Mouse (Mus musculus) embryonic facial prominence, embryonic 10.5 days (tissue): ENCODE results near the gene Xirp1. TPM values are rescaled to one million over a fixed set of nuclear protein-coding genes. Genes with fewer than 3 reads are reported as not detected.

Experiments
- DNase-seq: peaks from one replicate; pipeline ENCODE4 v3.0.0-alpha.2; 2017; ENCODE audit warnings: low spot score
- H3K27ac ChIP-seq: fragments of 300-500 bp; sonication (generic); replicated peaks from 2 replicates; pipeline ENCODE4 v1.5.1; 2016; ENCODE audit warnings: mild to moderate bottlenecking
- H3K27me3 ChIP-seq: fragments of 300-500 bp; sonication (generic); replicated peaks from 2 replicates; pipeline ENCODE4 v1.6.1; 2016; ENCODE audit warnings: low read depth, mild to moderate bottlenecking; ENCODE audit not compliant: poor library complexity, severe bottlenecking
- H3K36me3 ChIP-seq: fragments of 300-500 bp; sonication (generic); replicated peaks from 2 replicates; pipeline ENCODE4 v1.6.1; 2016; ENCODE audit warnings: mild to moderate bottlenecking, moderate library complexity
- H3K4me1 ChIP-seq: fragments of 300-500 bp; sonication (generic); 2 replicates; pipeline ENCODE4 v1.6.1; 2016
- H3K4me3 ChIP-seq: fragments of 300-500 bp; sonication (generic); 2 replicates; pipeline ENCODE4 v1.5.1; 2016; ENCODE audit warnings: mild to moderate bottlenecking, moderate library complexity
- H3K9me3 ChIP-seq: fragments of 300-500 bp; sonication (generic); 2 replicates; pipeline ENCODE4 v1.6.1; 2016; ENCODE audit warnings: mild to moderate bottlenecking
- WGBS: fragments of 180-500 bp; shearing (Covaris S2); methylation state at CpG from one replicate; pipeline ENCODE4 v1.1.7; 2016; 5-methylcytosine and 5-hydroxymethylcytosine counted together
- polyA plus RNA-seq: library from polyadenylated mRNA; unstranded; fragments of >200 nt; fragmentation: Nextera tagmentation; extraction: Ambion mirVana; gene quantifications from 2 replicates; pipeline ENCODE4 v1.2.1, GENCODE M21; 2016

Xirp1 gene
- polyA plus RNA-seq, 1 experiment from 2014 or later = 0.04 TPM

- 86% methylated on average over 7 of the region's 7 CpGs for WGBS
- Histone ChIP-seq H3K9me3 (no peaks in the 10 kb centered on the region), H3K27ac (no peak overlapping the region), H3K4me3 (no peak overlapping the region), H3K4me1 (no peaks in the 10 kb centered on the region), H3K27me3 (no peaks in the 10 kb centered on the region), H3K36me3 (no peaks in the 10 kb centered on the region)
- no peak for DNase-seq
These were observed 19.7 kb upstream of the Xirp1 start for GRCm38 (mm10) chr9:120043115-120043514.

GRCm38 (mm10) chr9:120037414-120037813 is 14.0 kb upstream of the Xirp1 start:
- Histone ChIP-seq H3K27me3 (no peaks in the 10 kb centered on the region), H3K36me3 (no peaks in the 10 kb centered on the region), H3K4me1 (no peaks in the 10 kb centered on the region), H3K9me3 (no peaks in the 10 kb centered on the region), H3K4me3 (no peak overlapping the region), H3K27ac (no peak overlapping the region)
- 85% methylated on average over 7 of the region's 7 CpGs for WGBS
- DNase-seq = no peak

- WGBS = 76% methylated on average over 8 of the region's 8 CpGs
- no peaks in the 10 kb centered on the region for H3K36me3 ChIP-seq
- no peaks in the 10 kb centered on the region for H3K4me1 ChIP-seq
- no peaks in the 10 kb centered on the region for H3K9me3 ChIP-seq
- no peak for DNase-seq
- no peak overlapping the region for H3K27ac ChIP-seq
- no peaks in the 10 kb centered on the region for H3K27me3 ChIP-seq
- no peak overlapping the region for H3K4me3 ChIP-seq
These were observed 11.0 kb upstream of the Xirp1 start for GRCm38 (mm10) chr9:120034375-120034774.

- no peak overlapping the region for H3K27ac ChIP-seq
- no peaks in the 10 kb centered on the region for H3K36me3 ChIP-seq
- H3K4me1 ChIP-seq = peaks cover under 1% of the 10 kb centered on the region; the same call in 1 of the 2 replicates
- no peak overlapping the region for H3K4me3 ChIP-seq
- no peak for DNase-seq
- H3K9me3 ChIP-seq = no peaks in the 10 kb centered on the region
- no peaks in the 10 kb centered on the region for H3K27me3 ChIP-seq
- 88% methylated on average over 6 of the region's 6 CpGs for WGBS
These were observed 9.3 kb upstream of the Xirp1 start for GRCm38 (mm10) chr9:120032710-120033109.

DNA sequence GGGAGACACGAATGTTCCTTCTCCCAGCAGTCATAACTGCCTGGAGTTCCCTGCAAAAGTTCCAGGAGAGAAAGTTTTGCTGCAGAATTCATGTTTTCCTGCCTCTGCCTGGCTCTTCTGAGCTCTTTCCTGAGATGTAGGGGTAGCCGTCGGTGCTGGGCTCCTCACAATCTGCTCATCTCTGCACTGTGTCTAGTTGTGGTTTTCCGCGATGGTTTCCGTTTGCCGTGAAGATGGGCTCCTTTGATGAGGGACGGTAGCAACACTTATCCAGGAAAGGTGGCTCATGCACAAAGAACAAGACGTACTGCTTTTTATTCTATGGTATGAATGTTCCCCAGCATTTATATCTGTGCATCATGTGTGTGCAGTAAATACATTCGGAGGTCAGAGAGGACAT is 7.0 kb upstream of the Xirp1 start:
- Histone ChIP-seq H3K27me3 (no peaks in the 10 kb centered on the region), H3K9me3 (no peaks in the 10 kb centered on the region), H3K4me3 (no peak overlapping the region), H3K36me3 (no peaks in the 10 kb centered on the region), H3K4me1 (peaks cover 6% of the 10 kb centered on the region; the same call in 1 of the 2 replicates), H3K27ac (no peak overlapping the region)
- 85% methylated on average over 10 of the region's 10 CpGs for WGBS
- no peak for DNase-seq

- WGBS = 90% methylated on average over 6 of the region's 6 CpGs
- Histone ChIP-seq H3K27me3 (no peaks in the 10 kb centered on the region), H3K4me3 (no peak overlapping the region), H3K4me1 (peaks cover 6% of the 10 kb centered on the region; the same call in 1 of the 2 replicates), H3K27ac (no peak overlapping the region), H3K9me3 (no peaks in the 10 kb centered on the region), H3K36me3 (no peaks in the 10 kb centered on the region)
- no peak for DNase-seq
These were observed 6.5 kb upstream of the Xirp1 start for GRCm38 (mm10) chr9:120029880-120030279.

GRCm38 (mm10) chr9:120027401-120028151 is 4.2 kb upstream of the Xirp1 start:
- Histone ChIP-seq H3K4me3 (no peak overlapping the region), H3K27ac (peak overlapping the region; percentile 40; the same call in 1 of the 2 replicates), H3K36me3 (no peaks in the 10 kb centered on the region), H3K4me1 (peaks cover 6% of the 10 kb centered on the region; the same call in 1 of the 2 replicates), H3K27me3 (no peaks in the 10 kb centered on the region), H3K9me3 (no peaks in the 10 kb centered on the region)
- 32% methylated on average over 14 of the region's 14 CpGs for WGBS
- DNase-seq = peak; percentile 65

- Histone ChIP-seq H3K27me3 (no peaks in the 10 kb centered on the region), H3K36me3 (no peaks in the 10 kb centered on the region), H3K4me3 (no peak overlapping the region), H3K9me3 (no peaks in the 10 kb centered on the region), H3K27ac (no peak overlapping the region), H3K4me1 (peaks cover 27% of the 10 kb centered on the region)
- WGBS = 81% methylated on average over 5 of the region's 5 CpGs
- DNase-seq = no peak
These were observed 1.2 kb upstream of the Xirp1 start for GRCm38 (mm10) chr9:120024625-120025024.

- Histone ChIP-seq H3K4me1 (peaks cover 27% of the 10 kb centered on the region), H3K27ac (no peak overlapping the region), H3K36me3 (no peaks in the 10 kb centered on the region), H3K4me3 (no peak overlapping the region), H3K9me3 (no peaks in the 10 kb centered on the region), H3K27me3 (no peaks in the 10 kb centered on the region)
- 82% methylated on average over 10 of the region's 10 CpGs for WGBS
- DNase-seq = no peak
These were observed 773 bp upstream of the Xirp1 start for GRCm38 (mm10) chr9:120024171-120024570.

DNA sequence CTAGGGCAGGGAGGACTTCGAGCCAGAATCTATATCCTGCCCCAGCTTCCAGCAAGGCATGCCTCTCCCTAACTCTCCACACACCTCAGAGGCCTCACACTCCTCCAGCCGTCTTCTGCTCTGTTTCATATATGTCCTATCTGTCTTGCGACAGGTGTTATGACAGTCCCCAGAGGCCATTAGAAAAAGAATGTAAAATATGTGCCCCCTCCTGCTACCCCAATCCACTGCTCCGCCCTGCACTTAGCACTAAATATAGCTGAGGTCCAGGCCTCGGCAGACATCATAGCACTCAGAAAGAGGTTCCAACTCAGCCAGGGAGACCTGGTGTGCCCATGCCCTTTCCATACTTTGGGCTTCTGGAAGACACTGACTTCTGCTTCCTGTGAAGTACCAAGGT is 2.2 kb downstream of the Xirp1 start:
- H3K27me3 ChIP-seq = no peaks in the 10 kb centered on the region
- H3K9me3 ChIP-seq = no peaks in the 10 kb centered on the region
- H3K4me1 ChIP-seq = peaks cover 26% of the 10 kb centered on the region
- no peak overlapping the region for H3K27ac ChIP-seq
- 75% methylated on average over 5 of the region's 5 CpGs for WGBS
- no peak overlapping the region for H3K4me3 ChIP-seq
- H3K36me3 ChIP-seq = no peaks in the 10 kb centered on the region
- DNase-seq = no peak

DNA sequence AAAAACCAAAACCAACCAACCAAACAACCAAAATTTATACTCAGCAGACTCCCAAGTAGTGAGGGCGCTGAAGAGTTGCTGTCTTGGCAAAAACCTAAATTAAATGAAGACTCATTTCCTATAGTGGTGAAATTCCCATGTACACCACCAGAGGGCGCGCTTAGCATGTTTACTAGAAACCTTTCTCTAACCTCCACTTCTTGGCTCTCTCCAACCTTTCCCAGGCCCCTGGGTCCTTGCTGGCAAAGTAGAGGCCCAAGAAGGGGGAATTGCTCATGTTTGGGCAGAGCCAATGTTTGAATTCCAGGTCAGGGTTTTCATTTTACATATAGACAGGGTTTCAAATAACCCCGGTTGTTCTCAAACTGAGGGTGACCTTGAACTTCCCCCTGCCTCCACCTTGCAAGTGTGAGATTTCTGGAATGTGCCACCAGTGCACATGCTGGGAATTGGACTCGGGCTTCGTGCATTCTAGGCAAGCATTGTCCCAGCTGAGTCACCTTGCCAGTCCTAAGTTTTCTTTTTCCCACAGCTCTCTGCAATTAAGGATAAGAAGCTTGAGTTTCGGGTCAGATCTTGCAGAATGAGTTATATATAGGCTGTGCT is 3.0 kb downstream of the Xirp1 start:
- no peaks in the 10 kb centered on the region for H3K9me3 ChIP-seq

DNA sequence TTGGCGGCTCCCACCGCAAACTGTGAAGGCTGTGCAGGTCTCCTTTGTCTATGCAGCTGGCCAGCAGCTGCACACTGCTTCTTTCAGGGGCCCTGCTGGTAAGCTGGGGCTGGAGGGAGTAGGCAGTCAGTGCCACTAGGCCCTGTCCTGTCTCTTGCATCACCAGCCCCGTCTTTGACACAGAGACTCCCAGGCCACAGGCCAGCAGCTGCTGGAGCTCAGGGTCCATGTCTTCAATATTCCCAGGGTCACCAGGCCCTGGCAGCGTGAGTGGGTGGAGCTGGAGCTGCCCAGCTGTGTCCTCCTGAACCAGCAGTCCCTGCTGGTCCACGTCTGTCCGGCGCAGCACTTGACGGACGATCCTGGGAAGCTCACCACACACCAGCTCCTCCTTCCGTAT is 6.4 kb downstream of the Xirp1 start:
- 76% methylated on average over 10 of the region's 10 CpGs for WGBS
- H3K4me3 ChIP-seq = no peak overlapping the region
- H3K27me3 ChIP-seq = peaks cover 12% of the 10 kb centered on the region
- H3K9me3 ChIP-seq = no peaks in the 10 kb centered on the region
- H3K27ac ChIP-seq = peak overlapping the region; percentile 30; the same call in 1 of the 2 replicates
- peaks cover 38% of the 10 kb centered on the region for H3K4me1 ChIP-seq
- H3K36me3 ChIP-seq = no peaks in the 10 kb centered on the region
- no peak for DNase-seq

More for the DNA sequence above, 3.0 kb downstream of the Xirp1 start:
- DNase-seq = peak; percentile 73
- H3K27ac ChIP-seq = no peak overlapping the region
- no peak overlapping the region for H3K4me3 ChIP-seq
- peaks cover 26% of the 10 kb centered on the region for H3K4me1 ChIP-seq
- H3K36me3 ChIP-seq = no peaks in the 10 kb centered on the region
- H3K27me3 ChIP-seq = no peaks in the 10 kb centered on the region
- WGBS = 50% methylated on average over 7 of the region's 7 CpGs

DNA sequence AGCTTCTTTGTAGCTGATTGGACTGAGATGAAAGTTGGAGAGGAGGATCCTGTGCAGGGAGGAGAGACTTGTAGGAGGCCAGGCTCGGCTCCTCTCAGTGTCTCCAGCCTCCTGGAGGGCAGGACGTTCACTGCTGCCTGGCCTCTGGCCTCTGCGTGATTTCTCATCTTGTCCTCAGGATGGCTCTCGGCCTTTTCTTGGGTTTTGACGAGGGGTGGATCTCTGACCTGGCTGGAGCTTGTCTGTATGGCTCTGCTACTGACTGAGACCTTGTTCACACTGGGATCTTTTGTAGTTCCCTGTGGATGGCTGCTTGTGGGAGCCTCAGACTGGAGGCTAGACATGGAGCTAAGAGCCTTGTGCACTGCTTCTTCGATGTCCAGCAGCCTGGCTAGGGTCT is 8.6 kb downstream of the Xirp1 start:
- Histone ChIP-seq H3K27me3 (peaks cover 16% of the 10 kb centered on the region), H3K4me3 (no peak overlapping the region), H3K9me3 (no peaks in the 10 kb centered on the region), H3K27ac (peak overlapping the region; percentile 30; the same call in 1 of the 2 replicates), H3K4me1 (peaks cover 35% of the 10 kb centered on the region), H3K36me3 (no peaks in the 10 kb centered on the region)
- DNase-seq = no peak
- WGBS = 69% methylated on average over 6 of the region's 6 CpGs
